Mouse (Mus musculus) cerebellum, adult 11 months (tissue): ENCODE measurements around the gene Nxph4.

Source experiments
- DNase-seq: peaks from one replicate; pipeline ENCODE4 v3.0.0; 2022

The Nxph4 gene

DNA sequence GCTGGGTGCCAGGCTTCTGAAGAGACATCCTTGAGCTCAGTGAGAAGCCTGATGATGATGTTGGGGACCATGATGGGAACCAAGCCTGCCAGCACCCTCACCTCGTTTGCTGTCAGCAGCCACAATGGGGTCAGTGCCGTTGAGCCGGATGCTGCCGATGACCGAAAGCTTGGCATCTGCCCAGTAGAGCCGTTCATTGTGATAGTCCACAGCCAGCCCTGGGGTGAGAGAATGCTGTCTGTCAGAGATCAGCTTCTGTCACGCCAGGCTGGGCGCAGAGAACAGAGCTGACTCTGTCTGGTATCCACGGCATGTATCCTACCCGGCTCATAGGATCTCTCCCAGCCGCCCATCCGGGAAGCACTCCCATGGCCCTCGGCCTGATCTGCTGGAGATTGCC, 7.7 kb upstream of the Nxph4 start:
- peak; percentile 60 for DNase-seq

DNA sequence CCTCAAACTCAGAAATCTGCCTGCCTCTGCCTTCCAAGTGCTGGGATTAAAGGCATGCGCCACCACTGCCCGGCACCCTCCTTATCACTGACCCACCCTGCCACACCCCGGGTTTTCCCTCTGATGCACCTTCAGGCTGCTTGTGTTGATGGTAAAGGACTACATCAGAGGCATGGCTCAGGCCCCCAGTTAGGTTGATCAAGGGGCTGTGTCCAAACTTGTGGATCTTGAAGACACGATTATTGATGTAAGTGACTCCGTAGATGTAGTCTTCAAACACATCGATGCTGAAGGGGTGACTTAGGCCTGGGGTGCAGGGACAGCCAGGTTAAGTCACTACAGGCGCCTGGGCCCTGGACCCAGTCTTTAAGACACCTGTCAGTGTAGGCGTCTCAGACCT, 7.2 kb upstream of the Nxph4 start:
- no peak for DNase-seq

DNA sequence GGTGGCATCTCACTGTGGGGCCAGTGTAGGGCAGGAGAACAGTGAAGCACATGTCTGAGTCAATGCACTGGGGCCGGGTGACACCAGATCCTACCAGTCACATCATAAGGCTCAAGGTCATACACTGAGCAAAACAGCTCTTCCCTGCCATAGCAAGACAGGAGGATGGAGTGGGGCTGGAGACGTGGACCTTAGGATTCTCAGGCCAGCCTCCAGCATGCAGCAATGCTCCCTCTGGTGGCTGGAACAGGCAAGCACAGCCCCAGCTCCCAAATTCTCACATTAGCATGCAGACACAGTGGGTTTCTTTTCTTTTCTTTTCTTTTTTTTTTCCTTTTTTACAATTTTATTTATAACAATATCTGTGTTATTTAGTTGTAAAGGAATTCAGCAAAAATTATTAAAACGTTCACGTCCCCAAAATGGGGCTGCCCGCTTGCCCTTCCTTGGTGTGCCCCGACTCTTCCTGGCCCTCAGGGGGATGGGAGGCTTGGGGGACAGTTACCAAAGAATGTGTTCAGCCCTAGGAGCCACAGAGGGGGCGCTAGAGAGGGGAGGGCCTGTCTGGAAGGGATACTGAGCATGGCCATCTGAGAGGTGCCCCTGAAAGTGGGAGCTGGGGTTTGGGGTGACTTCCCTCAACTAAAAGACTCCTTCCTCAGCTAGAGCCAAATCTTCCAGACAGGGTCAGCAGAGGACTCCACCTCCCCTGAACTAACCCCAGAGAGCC, 3.7 kb upstream of the Nxph4 start:
- DNase-seq, result peak; percentile 84

DNA sequence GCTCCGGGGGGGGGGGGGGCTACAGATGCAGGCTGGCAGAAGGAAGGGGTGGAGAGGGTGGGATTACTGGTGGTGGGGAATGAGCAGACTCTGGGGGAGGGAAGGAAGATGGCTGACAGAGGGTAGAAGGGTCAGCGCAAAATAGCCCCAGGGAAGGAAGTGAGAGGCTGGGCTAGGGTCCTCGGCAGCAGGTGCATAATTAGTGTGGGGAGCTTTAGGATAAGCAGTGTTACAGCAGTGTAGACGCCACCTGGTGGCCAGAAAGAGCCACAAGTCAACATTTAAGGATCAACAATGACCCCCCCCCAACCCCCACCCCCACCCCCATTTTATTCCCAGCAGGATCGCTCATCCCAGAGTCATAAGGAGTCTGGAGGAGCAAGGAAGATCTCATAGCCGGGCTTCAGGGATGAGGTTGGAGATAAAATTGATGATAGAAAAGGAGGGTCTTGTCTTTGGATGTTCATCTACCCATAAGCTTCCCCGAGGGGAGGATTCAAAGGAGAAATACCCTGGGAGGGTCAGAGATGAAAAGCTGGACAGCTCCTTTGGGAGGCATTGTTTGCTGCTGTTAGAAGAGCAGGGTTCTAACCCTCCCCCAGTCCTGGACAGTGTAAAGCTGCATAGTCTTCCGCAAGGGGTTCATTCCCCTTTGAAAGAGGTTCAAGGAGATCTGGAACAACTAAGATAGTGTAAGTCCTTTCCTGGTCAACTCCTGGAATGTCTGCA, 2.4 kb upstream of the Nxph4 start:
- DNase-seq, result no peak

DNA sequence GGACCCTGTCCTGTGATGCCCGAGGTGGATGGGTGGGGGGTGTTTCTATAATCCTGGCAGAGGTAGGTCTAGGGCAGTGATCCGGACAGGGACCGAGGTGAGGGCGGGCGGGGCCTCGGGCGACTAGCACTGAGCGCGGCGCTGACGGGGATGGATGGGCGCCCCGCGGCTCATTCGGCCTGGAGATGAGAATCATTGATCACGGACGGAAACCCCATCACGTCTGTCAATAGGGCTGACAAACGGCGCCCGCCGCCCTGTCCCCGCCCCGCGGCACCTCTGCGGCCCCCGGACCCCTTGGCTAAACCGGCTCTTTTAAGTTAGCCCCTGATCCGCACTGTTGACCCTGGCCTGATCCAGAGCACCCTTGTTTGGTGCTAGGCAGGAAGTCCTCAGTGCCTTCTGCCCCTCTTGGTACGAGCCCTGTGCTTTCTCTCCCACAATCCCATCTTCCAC, 598 bp upstream of the Nxph4 start:
- no peak for DNase-seq

DNA sequence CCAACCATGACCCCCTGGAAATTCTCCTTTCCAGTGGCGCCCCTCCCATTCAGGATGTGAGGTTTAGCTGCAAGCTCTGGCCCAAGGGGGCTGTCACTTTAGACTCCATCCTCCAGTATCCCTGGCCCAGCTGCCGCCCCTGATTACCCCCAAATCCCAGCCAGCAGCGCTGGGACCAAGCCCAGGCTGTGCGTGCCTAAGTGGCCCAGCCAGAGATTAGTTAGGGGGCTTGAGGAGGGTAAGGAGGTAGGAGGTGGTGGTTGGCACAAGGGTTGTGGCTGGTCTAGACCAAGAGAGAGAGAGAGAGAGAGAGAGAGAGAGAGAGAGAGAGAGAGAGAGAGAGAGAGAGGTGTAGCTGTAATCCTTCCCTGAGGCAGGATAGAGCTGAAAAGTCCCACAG, 2.8 kb downstream of the Nxph4 start:
- no peak for DNase-seq

DNA sequence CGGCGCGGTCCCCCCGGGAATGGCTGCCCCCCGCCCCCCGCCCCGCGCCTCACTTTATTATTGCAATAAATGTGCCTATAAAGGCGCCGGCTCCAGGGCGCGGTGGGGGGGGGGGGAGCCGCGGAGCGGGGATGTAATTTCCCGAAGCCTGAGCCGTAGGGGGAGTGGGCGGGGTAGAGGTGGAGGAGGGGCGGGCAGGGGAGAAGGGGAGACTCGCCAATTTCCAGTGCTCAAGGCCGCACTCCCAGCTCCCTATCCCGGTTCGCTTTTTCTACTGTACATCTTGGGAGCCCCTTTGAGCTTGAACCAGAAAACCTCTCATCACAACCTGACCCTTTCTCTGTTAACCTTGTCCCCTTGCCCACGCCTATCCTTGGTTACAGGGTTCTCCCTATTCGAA, 3.4 kb downstream of the Nxph4 start:
- DNase-seq, result no peak

DNA sequence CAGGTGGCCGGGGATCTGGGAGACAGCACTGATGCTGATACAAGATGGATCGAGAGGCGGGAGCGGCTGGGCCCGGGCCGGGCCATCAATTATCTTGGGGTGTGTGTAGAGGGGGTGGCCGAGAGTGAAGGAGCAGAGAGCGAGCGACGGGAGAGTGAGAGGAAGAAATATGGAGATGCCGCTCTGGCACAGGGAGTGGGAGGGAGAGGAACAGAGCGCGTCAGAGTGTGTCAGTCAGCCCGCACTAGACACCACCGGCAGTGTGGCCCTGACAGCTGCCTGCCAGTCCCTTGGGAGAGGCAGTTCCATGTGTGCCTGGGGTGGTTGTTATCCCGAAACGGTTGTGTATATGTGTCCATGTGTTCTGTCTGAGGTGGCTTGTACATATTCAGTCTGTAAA, 6.9 kb downstream of the Nxph4 start:
- no peak for DNase-seq

DNA sequence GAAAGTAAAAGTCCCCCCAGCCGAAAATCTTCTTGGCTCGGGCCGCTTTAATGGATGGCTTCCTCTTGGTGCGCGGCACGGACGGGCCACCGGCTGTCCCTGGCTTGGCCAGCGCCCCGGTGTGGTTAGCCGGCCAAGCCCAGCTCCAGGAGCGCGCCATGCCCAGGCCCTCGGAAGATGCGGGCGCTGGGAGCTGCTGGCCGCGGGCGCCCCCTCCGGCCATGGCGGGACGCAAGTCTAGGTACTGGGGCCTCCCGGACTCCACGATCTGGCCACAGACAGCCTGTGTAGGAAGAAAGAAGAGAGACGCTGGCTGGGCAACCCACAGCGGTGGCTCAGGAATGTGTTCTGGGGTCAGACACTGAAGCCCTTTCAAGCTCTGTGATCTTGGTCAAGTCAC, 7.7 kb downstream of the Nxph4 start:
- peak; percentile 68 for DNase-seq

DNA sequence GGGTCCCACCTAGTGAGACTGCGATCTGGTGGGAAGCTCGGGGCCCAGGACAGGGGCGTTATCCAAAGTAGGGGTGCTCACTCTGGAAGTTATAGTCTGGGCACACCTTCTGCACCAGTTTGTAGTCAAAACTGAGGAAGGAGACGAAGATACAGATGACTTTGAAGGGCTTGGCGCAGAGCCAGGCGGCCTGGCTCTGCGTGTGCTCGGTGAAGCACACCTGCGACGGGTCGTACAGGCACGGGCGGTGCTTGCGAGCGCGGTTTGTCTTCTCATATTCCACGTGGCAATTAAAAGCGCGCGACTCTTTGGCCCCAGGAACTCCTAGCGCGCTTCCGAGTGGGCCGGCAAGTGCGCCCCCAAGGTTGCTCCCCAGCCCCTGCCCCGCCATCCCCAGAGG, 8.3 kb downstream of the Nxph4 start:
- DNase-seq, result no peak

DNA sequence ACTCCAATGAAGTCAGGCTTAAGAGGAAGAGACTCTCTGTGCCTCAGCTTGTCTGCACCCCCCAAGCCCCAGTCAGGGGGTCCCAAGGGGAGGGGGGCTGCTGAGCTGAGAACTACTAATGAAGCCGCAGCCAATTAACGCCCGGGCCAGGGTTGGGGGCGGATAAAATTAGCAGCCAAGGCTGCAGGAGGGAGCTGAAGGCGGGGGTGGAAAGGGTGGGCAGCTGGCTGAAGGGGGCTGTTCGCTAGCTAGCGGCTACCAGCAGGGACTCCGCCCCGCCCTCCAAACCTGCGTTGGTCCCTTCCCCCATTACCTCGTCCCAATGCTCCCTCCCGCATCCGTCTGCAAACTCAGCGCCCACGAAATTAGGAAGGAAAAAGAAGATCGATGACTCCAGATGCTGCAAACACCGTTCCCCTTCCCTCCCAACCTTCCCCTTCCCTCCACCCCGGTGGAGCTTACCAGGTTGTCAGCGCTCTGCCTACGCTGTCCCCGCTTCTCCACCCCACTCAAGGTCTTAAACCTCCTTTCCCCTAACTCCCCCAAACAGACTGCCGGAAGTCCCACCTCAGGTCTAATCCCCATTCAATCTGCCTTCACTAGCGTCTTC, 9.6 kb downstream of the Nxph4 start:
- DNase-seq, result no peak

DNA sequence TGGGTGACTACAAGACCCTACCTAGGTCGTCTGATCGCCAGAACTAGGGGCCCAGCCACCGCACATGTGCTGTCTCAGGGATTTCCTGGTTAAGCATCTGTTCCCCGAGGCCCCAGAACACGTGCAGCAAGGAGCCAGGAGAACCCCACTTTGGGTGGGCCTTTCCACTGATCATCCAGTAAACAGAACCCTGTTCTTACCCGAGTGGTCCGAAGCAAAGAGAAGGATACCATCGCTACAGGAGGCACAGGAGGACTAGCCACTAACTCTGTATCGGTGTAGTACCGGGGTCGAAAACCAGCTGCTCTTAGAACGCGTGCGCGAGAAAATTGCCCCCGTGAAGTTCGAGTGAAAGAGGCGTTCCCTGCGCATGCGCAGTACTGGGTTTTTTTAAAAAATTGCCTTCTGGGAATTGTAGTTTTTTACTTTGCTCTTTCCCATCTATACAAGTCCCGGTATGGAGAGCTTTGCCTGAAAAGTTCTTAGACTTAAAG, 12.2 kb downstream of the Nxph4 start, which contains the start of gene Shmt2:
Shmt2 (minus strand) TSS at position 357 of the 494 bp plus-strand sequence.
- DNase-seq, result peak; percentile 85

DNA sequence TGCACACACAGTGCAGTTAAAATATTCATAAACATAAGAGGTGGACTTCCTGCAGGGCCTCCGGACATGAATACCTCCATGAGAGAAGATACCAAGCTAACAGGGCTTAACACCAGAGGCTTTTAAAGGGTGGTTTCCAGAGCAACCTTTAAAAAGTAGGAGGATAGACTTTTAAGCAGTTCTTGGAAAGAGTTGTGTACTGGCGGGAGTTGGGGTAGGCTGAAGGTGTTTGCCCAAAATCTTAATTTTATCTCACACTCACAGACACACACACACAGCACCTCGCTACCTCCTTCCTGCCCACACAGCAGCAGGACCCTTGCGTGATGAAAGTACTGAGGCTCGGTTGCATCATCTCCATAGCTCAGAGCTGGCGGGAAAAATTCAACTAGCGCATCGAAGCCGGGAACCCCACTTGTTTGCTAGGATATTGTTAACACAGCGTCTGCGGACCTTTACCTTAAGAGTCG, 12.7 kb downstream of the Nxph4 start:
- DNase-seq, result no peak

DNA sequence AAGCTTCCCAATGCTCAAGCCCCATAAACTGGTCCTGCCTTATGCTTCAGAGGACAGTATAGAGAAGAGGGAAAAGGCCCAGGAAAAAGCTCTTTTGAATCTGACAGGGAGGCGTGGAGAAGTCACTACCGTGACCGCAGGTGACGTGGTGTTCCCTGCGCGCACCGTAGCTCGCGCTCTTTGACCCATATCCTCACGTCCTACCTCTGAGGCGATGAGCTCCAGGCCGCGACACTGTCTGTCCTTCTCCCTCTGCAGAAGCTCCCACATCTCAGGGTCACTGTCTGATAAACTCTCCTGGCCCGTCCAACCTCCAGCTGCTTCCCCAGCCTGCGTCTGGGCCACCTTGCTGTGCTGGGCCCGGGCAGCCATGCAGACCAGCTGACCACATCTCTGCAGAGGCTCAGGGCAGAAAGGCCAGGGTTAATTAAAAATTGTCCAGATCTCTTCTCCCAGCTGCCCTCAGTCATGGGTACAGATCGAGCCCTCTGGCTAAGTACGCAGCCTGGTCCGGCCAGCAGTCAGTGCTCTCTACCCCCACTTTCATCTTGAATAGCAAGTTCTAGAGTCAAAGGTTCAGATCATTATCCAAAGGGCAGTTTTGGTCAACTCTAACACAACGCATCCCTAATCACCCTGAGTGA, 13.5 kb downstream of the Nxph4 start:
- DNase-seq, result no peak

DNA sequence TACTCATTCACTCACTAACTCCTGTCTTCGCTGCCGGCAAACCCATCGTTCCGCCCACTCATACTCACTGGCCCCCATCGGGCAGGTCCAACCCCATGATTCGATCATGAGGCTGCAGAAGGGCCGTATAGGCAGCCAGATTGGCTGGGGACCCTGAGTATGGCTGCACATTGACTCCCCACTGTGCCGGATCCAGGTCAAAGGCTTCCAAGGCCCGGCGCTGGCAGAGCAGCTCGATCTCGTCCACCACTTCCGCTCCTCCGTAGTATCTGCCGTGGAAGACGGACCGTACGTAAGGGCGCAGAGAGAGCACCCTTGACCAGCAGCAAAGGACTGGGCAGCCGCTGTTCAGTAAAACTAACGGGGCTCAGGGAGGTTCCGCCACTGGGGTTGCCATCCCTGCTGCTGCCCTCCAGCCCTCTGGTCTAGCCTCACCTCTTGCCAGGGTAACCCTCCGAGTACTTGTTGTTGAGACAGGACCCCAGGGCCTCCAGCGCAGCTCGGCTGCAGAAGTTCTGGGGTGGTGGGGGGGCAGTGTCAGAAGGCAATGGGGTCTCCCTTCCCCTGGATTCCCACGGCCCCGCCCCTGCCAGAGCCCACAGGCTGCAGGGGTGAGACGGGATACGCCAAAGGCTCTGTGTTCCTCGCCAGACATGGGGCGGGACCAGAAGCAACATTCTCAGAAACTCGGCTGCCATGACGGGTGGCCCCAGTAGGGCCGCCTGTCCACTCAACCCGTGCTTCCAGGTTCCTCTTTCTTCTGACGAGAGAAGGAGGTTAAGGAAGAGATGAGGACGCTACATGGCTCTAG, 14.3 kb downstream of the Nxph4 start:
- no peak for DNase-seq

DNA sequence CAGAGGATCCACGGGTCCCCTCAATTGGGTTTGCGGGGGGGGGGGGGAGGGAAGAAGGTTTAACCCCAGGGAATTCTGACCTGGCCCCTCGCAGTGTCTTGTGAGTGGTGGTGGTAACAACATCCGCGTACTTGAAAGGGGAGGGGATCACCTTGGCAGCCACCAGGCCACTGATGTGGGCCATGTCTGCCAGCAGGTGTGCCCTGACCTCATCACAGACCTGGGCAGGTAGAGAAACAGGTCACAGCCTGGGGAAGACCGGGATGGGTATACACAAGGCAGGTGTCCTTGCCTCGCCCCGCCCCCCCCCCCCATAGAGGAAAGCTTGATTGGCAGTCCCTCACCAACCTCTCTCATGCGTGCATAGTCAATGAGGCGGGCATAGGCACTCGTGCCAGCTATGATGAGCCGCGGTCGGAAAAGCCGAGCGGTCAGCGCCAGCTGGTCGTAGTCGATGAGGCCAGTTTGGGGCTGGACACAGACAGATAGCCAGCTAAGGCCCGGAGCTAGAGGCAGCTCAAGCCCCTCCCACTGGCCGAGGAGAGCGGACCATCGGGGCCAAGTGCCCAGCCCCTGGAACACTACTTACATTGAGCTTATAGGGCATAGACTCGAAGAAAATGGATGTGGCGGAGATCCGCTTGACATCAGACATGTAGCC, 15.2 kb downstream of the Nxph4 start:
- DNase-seq, result peak; percentile 19

DNA sequence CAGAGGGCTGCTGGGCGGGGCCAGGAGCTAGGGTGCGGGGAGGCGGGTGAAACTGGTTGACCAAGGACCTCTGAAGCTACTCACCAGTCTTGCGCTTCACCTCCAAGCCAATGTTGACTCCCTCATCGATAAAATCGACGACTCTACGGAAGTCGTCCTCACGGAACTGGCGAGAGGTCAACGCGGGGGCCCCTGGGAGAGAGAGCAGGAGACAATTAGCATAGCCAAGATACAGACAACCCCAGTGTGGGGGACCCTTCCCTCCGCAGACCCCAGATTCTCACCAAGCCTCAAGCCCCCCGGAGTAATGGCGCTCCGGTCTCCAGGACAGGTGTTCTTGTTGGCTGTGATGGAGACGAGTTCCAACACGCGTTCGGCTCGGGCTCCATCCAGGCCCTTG, 16.4 kb downstream of the Nxph4 start:
- no peak for DNase-seq

DNA sequence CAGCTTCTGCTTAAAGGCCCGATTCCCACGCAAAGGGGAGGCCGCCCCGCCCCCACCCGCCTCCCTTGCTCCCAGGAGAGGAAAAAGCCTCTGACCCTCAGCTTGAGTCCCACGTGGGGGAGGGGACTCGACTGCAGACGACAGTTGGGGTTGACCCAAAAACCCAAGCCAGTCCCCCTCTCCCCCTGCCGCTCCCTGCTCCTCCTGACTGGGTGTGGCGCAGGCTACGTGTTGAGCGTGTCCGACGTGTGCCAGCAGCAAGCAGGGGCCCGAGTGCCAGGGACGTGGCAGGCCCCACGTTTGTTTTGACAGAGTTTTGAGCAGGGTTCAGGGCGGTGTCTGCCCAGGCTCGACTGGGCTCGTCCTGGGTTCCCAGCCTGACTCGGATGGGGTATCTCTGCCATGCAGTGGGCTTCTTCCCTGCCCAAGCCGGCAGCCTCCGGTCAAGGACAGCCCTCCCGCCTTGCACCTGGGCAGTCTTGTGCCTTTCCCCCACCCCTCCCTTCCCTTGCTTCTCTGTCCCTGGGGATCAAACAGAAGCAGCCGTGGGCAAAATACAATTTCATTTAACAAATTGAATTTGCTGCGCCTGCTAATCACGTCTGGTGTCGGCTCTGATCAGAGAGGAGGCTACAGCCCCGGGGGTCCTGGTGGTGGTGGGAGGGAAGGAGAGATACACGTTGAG, 17.6 kb downstream of the Nxph4 start:
- DNase-seq, result no peak

DNA sequence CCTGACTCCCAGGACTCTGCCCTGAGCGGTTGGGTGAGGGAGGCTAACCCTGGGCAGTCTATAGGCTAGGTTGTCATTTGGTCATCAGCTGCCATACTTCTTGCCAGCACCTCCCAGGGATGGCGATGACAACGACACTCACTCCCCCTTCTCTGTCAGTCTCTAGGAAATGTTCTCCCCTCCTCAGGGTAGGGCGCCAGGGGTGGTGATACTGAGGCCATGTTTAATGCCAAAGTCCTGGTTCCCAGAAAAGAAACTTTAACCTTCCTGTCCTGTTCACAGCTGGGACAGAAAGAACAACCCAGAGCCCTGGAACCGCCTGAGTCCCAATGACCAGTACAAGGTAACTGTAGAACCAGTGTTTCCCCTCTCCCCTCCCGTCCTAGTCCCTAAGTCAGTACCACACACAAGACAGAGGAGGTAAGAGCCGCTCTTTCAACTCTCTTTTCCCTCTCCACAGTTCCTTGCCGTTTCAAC, 18.3 kb downstream of the Nxph4 start:
- DNase-seq, result no peak

DNA sequence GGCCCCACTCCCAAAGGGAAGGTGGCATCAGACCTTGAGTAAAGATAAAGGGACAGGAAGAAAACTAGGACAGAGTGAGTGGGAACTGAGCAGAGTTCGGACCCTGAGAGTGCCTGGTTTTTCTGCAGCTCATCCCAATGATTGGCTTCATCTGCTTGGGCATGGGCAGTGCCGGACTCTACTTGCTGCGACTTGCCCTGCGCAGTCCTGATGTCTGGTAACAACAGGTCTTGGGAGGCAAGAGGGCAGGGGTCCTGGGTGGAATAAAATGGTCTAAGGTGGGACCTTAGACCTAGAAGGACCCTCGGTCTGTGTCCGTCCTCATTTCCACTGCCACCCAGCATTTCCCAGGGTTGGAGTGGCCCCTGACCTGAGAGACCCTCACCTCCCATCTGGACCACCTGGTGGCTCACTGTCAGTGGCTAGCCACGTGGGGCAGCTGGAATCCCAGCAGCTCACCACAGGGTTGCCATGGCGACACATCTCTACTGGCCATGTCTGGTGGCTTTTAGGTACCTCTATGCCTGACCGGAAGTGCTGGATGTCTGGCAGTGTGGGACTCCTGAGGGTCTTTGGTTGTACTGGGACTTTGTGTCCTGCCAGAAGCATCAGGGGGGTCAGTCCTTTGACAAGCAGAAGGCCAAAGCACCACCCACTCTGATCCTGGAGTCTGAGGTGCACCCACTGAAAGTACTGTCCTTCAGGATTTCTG, 18.9 kb downstream of the Nxph4 start:
- no peak for DNase-seq
